Mouse (Mus musculus) midbrain, embryonic 13.5 days (tissue): Measurements from ENCODE around the gene Naa25. TPM values are rescaled to one million over a fixed set of nuclear protein-coding genes. Genes with fewer than 3 reads are reported as not detected.

Experiments used
- ATAC-seq: fragments of 200-750 bp; cut with Nextera tagmentation; 2 replicates; pipeline ENCODE4 v1.8.0; 2017; ENCODE audit warnings: mild to moderate bottlenecking, moderate TSS enrichment, moderate library complexity
- H3K27ac ChIP-seq: fragments of 300-500 bp; sonication (generic); 2 replicates; pipeline ENCODE4 v1.5.1; 2015; ENCODE audit warnings: inconsistent platforms, mild to moderate bottlenecking, moderate library complexity
- H3K27me3 ChIP-seq: fragments of 300-500 bp; sonication (generic); 2 replicates; pipeline ENCODE4 v1.6.1; 2015; ENCODE audit warnings: mild to moderate bottlenecking, inconsistent platforms
- H3K36me3 ChIP-seq: fragments of 300-500 bp; sonication (generic); 2 replicates; pipeline ENCODE4 v1.6.1; 2015; ENCODE audit warnings: mild to moderate bottlenecking, inconsistent platforms
- H3K4me1 ChIP-seq: fragments of 300-500 bp; sonication (generic); replicated peaks from 2 replicates; pipeline ENCODE4 v1.6.1; 2015; ENCODE audit warnings: inconsistent platforms
- H3K4me2 ChIP-seq: fragments of 300-500 bp; sonication (generic); replicated peaks from 2 replicates; pipeline ENCODE4 v1.6.1; 2015; ENCODE audit warnings: moderate library complexity, mild to moderate bottlenecking, inconsistent platforms
- H3K4me3 ChIP-seq: fragments of 300-500 bp; sonication (generic); replicated peaks from 2 replicates; pipeline ENCODE4 v1.5.1; 2015; ENCODE audit warnings: mild to moderate bottlenecking, inconsistent platforms
- H3K9ac ChIP-seq: fragments of 300-500 bp; sonication (generic); replicated peaks from 2 replicates; pipeline ENCODE4 v1.6.1; 2015; ENCODE audit warnings: mild to moderate bottlenecking, inconsistent platforms
- H3K9me3 ChIP-seq: fragments of 300-500 bp; sonication (generic); 2 replicates; pipeline ENCODE4 v1.6.1; 2016; ENCODE audit warnings: mild to moderate bottlenecking, inconsistent platforms
- WGBS: fragments of 180-500 bp; shearing (Covaris S2); methylation state at CpG from one replicate; pipeline ENCODE4 v1.1.7; 2015; 5-methylcytosine and 5-hydroxymethylcytosine counted together
- polyA plus RNA-seq: library from polyadenylated mRNA; unstranded; fragments of >200 nt; fragmentation: Nextera tagmentation; extraction: Ambion mirVana; gene quantifications from 2 replicates; pipeline ENCODE4 v1.2.1, GENCODE M21; 2015

Gene Naa25
- polyA plus RNA-seq, 1 experiment from 2014 or later = 50.7 TPM

GRCm38 (mm10) chr5:121398146-121398964 lies 619 bp downstream of the Naa25 start:
- under 1% methylated on average over 65 of the region's 67 CpGs for WGBS
- Histone ChIP-seq H3K4me2 (peak overlapping the region; percentile 97), H3K9me3 (no peaks in the 10 kb centered on the region), H3K4me1 (peaks cover 25% of the 10 kb centered on the region), H3K27ac (peak overlapping the region; percentile 74), H3K27me3 (no peaks in the 10 kb centered on the region), H3K4me3 (peak overlapping the region; percentile 97), H3K9ac (peak overlapping the region; percentile 90), H3K36me3 (peaks cover 12% of the 10 kb centered on the region; the same call in 1 of the 2 replicates)
- ATAC-seq = peak; percentile 83

- ATAC-seq = no peak
These were observed 1.3 kb downstream of the Naa25 start for GRCm38 (mm10) chr5:121398965-121399462.

GRCm38 (mm10) chr5:121399540-121399939 lies 1.8 kb downstream of the Naa25 start:
- Histone ChIP-seq H3K27ac (no peak overlapping the region), H3K27me3 (no peaks in the 10 kb centered on the region), H3K36me3 (peaks cover 12% of the 10 kb centered on the region; the same call in 1 of the 2 replicates), H3K4me2 (peak overlapping the region; percentile 97), H3K4me1 (peaks cover 25% of the 10 kb centered on the region), H3K9me3 (no peaks in the 10 kb centered on the region), H3K9ac (peak overlapping the region; percentile 90; the same call in 1 of the 2 replicates), H3K4me3 (no peak overlapping the region)
- no peak for ATAC-seq
- 90% methylated on average over 5 of the region's 5 CpGs for WGBS

More at GRCm38 (mm10) chr5:121398965-121399462, 1.3 kb downstream of the Naa25 start:
- Histone ChIP-seq H3K27ac (no peak overlapping the region), H3K4me2 (peak overlapping the region; percentile 97), H3K27me3 (no peaks in the 10 kb centered on the region), H3K4me1 (peaks cover 25% of the 10 kb centered on the region), H3K4me3 (peak overlapping the region; percentile 97), H3K9me3 (no peaks in the 10 kb centered on the region), H3K9ac (peak overlapping the region; percentile 90), H3K36me3 (peaks cover 12% of the 10 kb centered on the region; the same call in 1 of the 2 replicates)
- WGBS = 63% methylated on average over 9 of the region's 9 CpGs

- H3K36me3 ChIP-seq = peaks cover 12% of the 10 kb centered on the region; the same call in 1 of the 2 replicates
- no peaks in the 10 kb centered on the region for H3K9me3 ChIP-seq
- H3K4me1 ChIP-seq = peaks cover 25% of the 10 kb centered on the region
- 81% methylated on average over 5 of the region's 5 CpGs for WGBS
- no peak overlapping the region for H3K4me2 ChIP-seq
- H3K27ac ChIP-seq = no peak overlapping the region
- no peaks in the 10 kb centered on the region for H3K27me3 ChIP-seq
- no peak overlapping the region for H3K4me3 ChIP-seq
- ATAC-seq = no peak
- H3K9ac ChIP-seq = no peak overlapping the region
These were observed 2.3 kb downstream of the Naa25 start for GRCm38 (mm10) chr5:121400064-121400463.

GRCm38 (mm10) chr5:121400849-121401248 lies 3.1 kb downstream of the Naa25 start:
- ATAC-seq = no peak
- H3K4me2 ChIP-seq = no peak overlapping the region
- no peak overlapping the region for H3K27ac ChIP-seq
- no peaks in the 10 kb centered on the region for H3K9me3 ChIP-seq
- H3K4me1 ChIP-seq = peaks cover 25% of the 10 kb centered on the region
- H3K36me3 ChIP-seq = peaks cover 12% of the 10 kb centered on the region; the same call in 1 of the 2 replicates
- H3K9ac ChIP-seq = no peak overlapping the region
- 83% methylated on average over 5 of the region's 5 CpGs for WGBS
- no peak overlapping the region for H3K4me3 ChIP-seq
- no peaks in the 10 kb centered on the region for H3K27me3 ChIP-seq

- peaks cover 53% of the 10 kb centered on the region for H3K36me3 ChIP-seq
- no peak overlapping the region for H3K27ac ChIP-seq
- 95% methylated on average over 8 of the region's 8 CpGs for WGBS
- no peaks in the 10 kb centered on the region for H3K4me1 ChIP-seq
- no peak overlapping the region for H3K4me3 ChIP-seq
- H3K9ac ChIP-seq = no peak overlapping the region
- H3K4me2 ChIP-seq = no peak overlapping the region
- no peaks in the 10 kb centered on the region for H3K9me3 ChIP-seq
- ATAC-seq = no peak
- H3K27me3 ChIP-seq = no peaks in the 10 kb centered on the region
These were observed 10.1 kb downstream of the Naa25 start for GRCm38 (mm10) chr5:121407856-121408255.

GRCm38 (mm10) chr5:121410975-121411374 lies 13.2 kb downstream of the Naa25 start:
- Histone ChIP-seq H3K4me1 (no peaks in the 10 kb centered on the region), H3K27me3 (no peaks in the 10 kb centered on the region), H3K9me3 (no peaks in the 10 kb centered on the region), H3K4me2 (no peak overlapping the region), H3K27ac (no peak overlapping the region), H3K4me3 (no peak overlapping the region), H3K36me3 (peaks cover 79% of the 10 kb centered on the region), H3K9ac (no peak overlapping the region)
- ATAC-seq = no peak
- 95% methylated on average over 4 of the region's 4 CpGs for WGBS

- H3K36me3 ChIP-seq = peaks cover 97% of the 10 kb centered on the region
- no peaks in the 10 kb centered on the region for H3K4me1 ChIP-seq
- no peak overlapping the region for H3K27ac ChIP-seq
- WGBS = 96% methylated on average over 9 of the region's 9 CpGs
- H3K27me3 ChIP-seq = no peaks in the 10 kb centered on the region
- no peak overlapping the region for H3K4me3 ChIP-seq
- no peaks in the 10 kb centered on the region for H3K9me3 ChIP-seq
- no peak overlapping the region for H3K4me2 ChIP-seq
- H3K9ac ChIP-seq = no peak overlapping the region
- ATAC-seq = no peak
These were observed 23.0 kb downstream of the Naa25 start for GRCm38 (mm10) chr5:121420721-121421120.

GRCm38 (mm10) chr5:121422787-121423186 lies 25.1 kb downstream of the Naa25 start:
- no peak overlapping the region for H3K4me3 ChIP-seq
- H3K9me3 ChIP-seq = no peaks in the 10 kb centered on the region
- WGBS = 98% methylated on average over 6 of the region's 6 CpGs

GRCm38 (mm10) chr5:121423297-121423696 lies 25.6 kb downstream of the Naa25 start:
- no peak for ATAC-seq
- WGBS = 96% methylated on average over 10 of the region's 10 CpGs
- no peak overlapping the region for H3K9ac ChIP-seq
- H3K4me2 ChIP-seq = no peak overlapping the region
- H3K4me1 ChIP-seq = no peaks in the 10 kb centered on the region
- no peaks in the 10 kb centered on the region for H3K9me3 ChIP-seq
- no peak overlapping the region for H3K27ac ChIP-seq
- H3K36me3 ChIP-seq = peaks cover 97% of the 10 kb centered on the region
- no peak overlapping the region for H3K4me3 ChIP-seq
- H3K27me3 ChIP-seq = no peaks in the 10 kb centered on the region

More at GRCm38 (mm10) chr5:121422787-121423186, 25.1 kb downstream of the Naa25 start:
- H3K36me3 ChIP-seq = peaks cover 97% of the 10 kb centered on the region
- no peak overlapping the region for H3K4me2 ChIP-seq
- H3K9ac ChIP-seq = no peak overlapping the region
- no peaks in the 10 kb centered on the region for H3K27me3 ChIP-seq
- no peak overlapping the region for H3K27ac ChIP-seq
- H3K4me1 ChIP-seq = no peaks in the 10 kb centered on the region
- no peak for ATAC-seq

- no peak overlapping the region for H3K9ac ChIP-seq
- H3K27ac ChIP-seq = no peak overlapping the region
- ATAC-seq = no peak
- WGBS = 83% methylated on average over 3 of the region's 3 CpGs
- no peak overlapping the region for H3K4me3 ChIP-seq
- H3K4me1 ChIP-seq = no peaks in the 10 kb centered on the region
- no peaks in the 10 kb centered on the region for H3K27me3 ChIP-seq
- no peak overlapping the region for H3K4me2 ChIP-seq
- H3K36me3 ChIP-seq = peaks cover 98% of the 10 kb centered on the region
- no peaks in the 10 kb centered on the region for H3K9me3 ChIP-seq
These were observed 31.2 kb downstream of the Naa25 start for GRCm38 (mm10) chr5:121428954-121429353.

- WGBS = 88% methylated on average over 5 of the region's 5 CpGs
- no peak overlapping the region for H3K9ac ChIP-seq
- ATAC-seq = no peak
These were observed 40.4 kb downstream of the Naa25 start for GRCm38 (mm10) chr5:121438131-121438530.

More at GRCm38 (mm10) chr5:121438131-121438530, 40.4 kb downstream of the Naa25 start:
- no peak overlapping the region for H3K4me2 ChIP-seq
- H3K9me3 ChIP-seq = no peaks in the 10 kb centered on the region
- no peaks in the 10 kb centered on the region for H3K4me1 ChIP-seq
- H3K27me3 ChIP-seq = no peaks in the 10 kb centered on the region
- no peak overlapping the region for H3K27ac ChIP-seq
- H3K4me3 ChIP-seq = no peak overlapping the region
- H3K36me3 ChIP-seq = peaks cover 88% of the 10 kb centered on the region
